Mouse (Mus musculus) spleen, adult 18-20 months (tissue): Measurements from ENCODE around the gene Col19a1.
A peak's percentile ranks its signal among the peaks of the same experiment; 100 is the strongest.

ENCODE experiments used
- DNase-seq, 2 experiments: peaks; one replicate each; pipeline ENCODE4 v3.0.0; 2022; ENCODE audit warnings: mixed read lengths in 2 of 2

Gene Col19a1

DNA sequence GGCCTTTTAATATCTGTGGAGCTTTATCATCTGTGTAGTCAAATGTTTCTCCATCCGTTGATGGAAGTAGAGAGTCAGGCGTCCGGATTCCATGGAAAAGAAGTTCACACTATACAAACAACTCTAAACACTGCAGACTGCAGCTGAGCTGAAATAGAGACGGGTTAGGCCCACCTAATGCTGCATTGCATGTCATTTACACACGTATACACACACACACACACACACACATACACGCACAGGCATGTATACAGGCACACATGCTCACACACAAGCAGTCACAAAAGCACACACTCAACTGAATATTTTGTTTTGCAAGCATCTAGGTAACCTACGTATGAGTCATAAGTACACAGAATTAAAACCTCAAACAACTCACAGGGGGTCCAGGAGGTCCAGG lies 284.2 kb downstream of the Col19a1 start:
- DNase-seq, result no peak

DNA sequence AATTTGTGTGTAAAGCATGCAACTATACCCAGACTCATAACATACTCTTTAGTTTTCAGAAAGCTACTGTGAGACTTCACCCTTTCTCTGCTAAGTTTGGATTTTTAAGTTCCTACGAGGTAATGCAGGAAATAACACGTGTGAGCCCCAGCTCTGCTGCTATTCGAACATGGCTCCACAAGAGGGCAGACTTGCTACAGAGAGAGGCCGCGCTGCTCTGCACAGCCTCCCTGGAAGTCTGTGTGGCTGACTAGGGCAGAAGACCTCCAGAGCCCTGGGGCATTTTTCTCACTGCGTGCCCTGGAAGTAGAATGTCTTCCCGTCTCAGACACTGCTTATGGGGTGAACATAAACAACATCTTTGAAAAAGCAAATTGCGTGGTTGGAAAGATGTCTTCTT lies 284.6 kb downstream of the Col19a1 start:
- DNase-seq, result peak in 1 of 2 experiments; percentile 19

DNA sequence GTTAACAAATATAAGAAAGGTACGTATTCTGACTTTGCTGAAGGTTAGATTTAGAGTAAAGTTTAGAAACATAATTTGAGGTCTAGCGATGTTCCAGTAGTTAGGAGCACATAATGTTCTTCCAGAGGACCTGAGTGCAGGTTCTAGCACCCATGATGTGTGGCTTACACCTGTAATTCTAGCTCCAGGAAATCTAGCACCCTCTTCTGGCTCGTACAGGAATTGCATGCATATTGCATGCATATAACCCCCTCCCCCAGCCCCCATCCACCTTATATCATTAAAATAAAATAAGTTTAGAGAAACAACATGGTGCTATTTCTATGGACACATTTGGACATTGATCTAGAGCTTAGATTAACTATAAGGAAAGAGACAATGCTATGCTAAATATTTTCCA lies 286.6 kb downstream of the Col19a1 start:
- no peak for DNase-seq

DNA sequence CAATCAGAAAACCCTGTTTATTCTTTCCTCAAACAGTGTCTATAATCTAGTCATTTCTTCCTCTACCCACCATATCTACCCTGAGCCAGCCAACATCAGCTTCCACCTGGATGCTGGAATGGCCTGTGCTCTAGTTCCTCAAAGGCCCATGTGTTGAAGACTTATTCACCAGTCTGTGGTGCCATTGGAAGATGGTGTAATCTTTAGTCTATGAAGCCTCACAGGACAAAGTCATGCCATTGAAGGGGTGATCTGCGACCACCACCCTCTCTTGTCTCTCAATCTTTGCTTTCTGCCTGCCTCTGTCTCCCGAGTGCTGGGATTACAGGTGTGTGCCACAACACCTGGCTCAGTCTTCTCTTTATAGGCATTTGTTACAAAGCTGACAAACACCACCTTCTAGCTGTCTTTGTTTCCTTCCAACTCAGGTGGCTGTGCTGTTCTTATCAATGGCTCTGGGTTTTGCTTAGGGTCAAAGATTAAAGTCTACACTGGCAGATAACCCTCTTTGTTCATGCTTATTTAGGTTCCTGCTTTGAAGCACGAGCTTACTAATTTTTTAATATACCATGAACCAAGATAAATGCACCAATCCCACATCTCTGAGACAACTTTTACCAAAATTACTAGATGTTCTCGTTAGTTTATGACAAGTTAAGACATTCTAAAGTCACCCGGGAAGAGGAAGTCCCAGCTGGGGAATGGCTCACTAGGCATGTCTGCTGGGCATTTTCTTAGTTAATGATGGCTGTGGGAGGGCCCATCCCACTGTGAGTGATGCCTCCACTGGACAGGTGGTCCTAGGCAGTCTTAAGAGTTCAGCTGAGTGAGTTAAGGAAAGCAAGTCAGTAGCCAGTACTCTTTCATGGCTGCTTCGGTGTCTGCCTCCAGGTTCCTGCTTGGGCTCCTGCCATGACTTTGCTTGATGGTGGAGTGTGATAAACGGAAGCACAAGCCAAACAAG lies 292.0 kb downstream of the Col19a1 start:
- no peak for DNase-seq

DNA sequence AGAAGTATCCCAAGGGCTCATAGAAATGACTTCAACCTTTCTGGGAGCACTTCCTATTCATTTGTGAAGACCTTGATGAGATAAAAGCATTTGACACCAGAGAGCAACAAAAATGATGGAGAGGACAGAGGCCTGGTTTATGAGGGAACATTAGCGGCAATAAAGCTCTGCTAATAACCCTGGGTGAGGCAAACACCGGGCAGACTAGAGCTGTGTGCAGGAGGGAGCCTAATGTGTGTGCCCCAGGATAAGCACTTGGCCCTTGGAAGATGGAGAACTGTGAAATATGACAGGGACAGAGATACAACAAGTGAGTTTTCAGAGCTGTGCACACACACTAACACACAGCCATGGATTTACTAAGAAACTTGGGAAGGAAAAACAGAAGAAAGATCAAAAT lies 294.8 kb downstream of the Col19a1 start:
- no peak for DNase-seq

DNA sequence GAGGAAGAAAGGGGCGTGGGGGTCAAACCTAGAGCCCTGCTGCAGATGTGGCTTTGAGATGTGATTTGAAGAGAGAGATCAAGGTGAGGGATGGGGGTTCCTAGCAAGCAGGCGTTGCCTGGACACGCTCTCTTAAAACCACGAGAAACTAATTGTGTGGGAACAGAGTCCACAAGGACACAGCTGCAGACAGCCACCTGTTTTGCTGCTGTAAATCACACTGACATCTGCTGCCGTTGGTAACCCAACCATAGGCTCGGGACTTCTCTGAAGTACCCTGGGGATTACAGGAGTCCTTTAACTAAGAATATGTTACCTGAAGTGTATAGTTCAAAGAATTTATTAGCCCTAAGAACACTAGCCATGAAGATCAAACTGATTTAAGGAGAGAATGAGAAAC lies 300.9 kb downstream of the Col19a1 start:
- DNase-seq, result no peak

DNA sequence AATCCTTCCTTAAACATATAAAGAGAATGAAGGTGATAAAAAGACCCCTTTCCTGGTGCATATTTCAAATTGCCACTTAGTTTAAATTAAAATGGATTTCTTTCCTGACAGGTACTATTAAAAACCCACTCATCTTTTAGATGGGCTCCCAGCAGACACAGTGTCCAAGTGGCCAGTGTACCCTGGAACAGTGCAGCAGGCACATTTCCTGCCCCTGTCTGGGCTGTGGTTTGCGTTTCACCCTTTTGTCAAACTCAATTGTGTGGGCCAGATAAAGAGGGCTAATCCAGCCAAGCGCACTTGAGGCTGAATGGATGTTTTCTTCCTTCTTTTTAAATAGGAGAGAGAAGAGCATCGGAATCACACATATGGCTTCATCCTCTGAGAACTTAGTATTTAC lies 320.2 kb downstream of the Col19a1 start:
- DNase-seq, result no peak

DNA sequence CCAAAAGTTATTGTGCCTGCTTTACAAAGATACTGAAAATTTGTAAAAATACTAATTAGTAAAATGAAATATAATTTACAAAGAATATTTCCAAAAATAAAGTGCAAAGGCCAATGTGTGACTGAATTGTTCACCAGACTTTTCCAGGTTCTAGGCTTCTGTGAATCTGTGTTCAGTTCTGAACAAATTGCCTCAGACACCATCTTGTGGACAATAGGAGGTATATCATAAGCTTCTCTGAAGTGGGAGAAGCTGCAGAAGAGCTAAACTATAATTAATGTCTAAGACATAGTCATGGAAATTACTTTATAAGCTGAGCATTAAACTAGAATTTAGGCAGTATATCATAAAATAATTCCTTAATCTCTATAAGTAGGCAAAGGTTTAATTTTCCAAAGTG lies 326.1 kb downstream of the Col19a1 start:
- no peak for DNase-seq

DNA sequence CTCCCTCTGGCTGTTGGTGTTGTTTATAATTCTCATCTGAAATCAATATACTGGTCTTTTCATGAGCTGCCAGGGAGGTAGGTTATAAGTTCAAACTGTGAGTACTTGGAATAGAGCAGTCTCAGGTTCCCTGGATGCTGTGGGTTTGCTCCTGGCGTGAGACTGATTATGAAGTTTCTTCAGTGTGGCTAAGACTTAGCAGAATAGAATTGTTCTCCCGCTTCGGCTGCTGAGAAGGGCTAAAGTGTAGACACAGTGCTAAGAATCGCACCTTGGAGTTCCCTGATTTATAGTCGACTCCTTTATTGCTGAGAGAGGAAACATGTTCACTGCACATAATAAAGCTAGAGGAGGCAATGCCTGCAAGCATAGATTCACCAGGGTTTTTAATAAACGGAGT lies 327.9 kb downstream of the Col19a1 start:
- no peak for DNase-seq

DNA sequence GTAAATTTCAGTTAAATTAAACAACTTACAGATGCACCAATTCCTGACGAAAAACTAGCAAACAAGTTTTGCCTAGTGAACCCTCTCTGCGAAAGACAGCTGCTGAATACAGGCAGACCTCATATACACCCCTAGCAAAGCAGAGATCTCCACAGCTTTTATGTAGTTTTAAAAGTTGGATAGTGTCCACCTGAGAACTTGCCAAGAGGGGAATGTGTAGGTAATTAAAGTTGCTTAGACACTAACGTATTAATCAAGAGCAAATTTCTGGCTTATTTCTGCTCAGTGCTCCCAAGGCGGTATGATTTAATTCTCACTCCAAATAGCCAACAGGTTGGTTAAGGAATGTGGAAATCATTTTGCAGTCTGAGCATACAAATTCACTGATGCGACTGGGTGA lies 329.3 kb downstream of the Col19a1 start:
- DNase-seq, result no peak

DNA sequence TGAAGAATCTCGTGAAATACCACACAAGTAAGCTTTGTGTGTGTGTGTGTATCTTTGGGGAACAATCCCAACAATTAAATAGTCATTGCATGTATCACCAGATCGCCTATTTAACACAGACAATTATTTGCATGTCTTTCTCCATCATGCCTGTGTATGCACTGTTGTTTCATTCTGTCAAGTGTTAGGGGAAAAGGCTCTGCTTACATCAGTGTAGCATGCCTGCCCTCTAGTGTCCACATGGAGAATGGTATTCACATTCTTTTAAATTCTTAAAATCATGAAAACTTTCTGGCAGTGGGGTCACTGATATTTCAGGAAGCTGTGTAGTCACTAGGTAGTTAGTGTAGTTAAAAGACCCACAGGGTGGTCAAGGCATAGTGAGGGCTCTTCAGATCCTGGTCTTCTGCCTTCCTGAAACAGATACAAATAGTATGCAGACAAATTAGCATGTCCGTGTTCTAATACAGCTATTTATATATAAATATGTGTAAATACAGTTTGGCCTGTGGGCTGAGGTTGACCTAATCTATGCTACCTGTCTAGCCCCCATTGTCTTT lies 338.1 kb downstream of the Col19a1 start:
- DNase-seq, result no peak

DNA sequence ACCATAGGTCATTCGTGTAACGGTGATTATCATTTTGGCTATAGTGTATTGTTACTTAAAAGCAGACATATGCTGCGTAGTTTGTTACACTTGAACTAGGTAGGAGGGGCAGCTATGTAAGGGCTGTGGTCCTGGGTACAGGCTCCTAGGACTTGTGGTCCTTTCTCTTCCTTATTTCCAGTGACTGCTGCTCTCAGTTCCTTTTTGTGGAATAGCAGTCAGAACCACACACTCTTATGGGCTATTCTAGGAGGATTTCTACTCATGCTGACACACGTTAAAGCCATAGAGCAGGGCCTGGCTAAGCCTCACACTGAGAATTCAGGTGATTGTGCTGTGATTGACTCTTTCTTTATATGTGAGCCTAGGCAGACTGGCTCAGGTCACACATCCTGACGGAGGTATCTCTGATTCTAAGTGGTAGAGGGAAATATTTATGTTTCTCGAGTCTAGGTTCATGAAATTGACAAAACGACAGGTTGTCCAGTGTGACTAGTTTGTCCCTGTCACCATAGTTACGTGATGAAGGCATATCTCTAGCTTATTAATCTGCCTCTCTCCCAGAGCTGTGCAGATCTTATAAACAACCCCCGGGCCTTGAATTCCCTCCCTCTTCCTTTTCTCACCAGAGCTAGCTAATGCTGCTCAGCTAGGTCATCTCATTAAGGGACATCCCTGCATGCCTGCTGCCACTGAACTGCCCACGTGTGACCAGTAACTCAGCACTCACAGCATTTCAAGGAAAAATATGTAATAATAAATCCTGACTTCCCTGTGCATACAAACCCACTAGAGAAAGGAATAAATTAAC lies 338.8 kb downstream of the Col19a1 start:
- no peak for DNase-seq

DNA sequence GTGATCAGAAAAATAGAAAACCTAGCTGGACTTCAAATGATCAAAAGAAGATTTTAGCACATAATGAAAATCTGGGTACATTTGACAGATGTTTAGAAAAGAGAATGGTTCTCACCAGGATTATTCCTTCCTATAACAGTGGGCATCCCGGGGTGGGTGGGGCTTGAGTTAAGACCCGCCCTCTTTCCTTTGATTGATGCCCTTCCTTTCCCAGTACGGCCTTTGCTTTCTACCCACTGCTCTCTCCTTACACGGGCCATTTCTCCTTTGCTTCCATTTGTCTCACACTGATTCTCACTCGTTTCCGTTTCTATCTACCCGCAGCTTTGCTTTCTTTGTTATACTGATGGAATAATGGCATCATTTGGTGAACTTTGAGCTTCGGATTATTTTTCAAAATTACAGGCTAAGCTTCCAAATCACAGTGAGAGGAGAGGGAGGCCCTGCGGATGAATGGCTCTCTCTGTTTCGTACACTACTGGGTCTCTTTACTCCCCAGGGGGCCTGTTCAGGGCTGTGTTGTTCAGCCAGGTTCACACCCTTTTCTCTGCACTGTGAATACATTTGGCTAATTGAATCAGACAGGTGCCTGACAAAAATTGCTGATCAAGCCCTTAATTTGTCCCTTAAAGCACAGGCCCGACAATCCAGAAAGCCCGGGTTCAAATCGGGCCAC lies 341.4 kb downstream of the Col19a1 start:
- no peak for DNase-seq

DNA sequence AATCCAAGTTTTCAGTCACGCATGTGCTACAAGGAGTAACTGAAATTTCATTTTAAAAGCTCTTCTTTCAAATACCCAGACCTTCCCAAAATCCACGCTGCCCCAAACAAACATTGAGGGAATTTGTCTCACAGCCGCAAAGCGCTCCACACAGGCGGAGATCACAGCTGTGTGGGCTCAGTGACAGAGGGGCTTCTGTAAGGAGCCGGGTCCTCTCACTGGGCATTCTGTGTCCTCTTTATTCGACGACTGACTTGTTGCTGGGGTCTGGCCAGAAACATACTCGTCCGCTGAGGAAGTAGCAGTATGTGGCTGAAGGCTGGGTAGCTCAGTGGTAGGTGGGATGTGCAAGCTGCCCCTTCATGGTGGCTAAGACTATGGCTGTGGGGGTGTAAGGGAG lies 342.3 kb downstream of the Col19a1 start:
- no peak for DNase-seq

DNA sequence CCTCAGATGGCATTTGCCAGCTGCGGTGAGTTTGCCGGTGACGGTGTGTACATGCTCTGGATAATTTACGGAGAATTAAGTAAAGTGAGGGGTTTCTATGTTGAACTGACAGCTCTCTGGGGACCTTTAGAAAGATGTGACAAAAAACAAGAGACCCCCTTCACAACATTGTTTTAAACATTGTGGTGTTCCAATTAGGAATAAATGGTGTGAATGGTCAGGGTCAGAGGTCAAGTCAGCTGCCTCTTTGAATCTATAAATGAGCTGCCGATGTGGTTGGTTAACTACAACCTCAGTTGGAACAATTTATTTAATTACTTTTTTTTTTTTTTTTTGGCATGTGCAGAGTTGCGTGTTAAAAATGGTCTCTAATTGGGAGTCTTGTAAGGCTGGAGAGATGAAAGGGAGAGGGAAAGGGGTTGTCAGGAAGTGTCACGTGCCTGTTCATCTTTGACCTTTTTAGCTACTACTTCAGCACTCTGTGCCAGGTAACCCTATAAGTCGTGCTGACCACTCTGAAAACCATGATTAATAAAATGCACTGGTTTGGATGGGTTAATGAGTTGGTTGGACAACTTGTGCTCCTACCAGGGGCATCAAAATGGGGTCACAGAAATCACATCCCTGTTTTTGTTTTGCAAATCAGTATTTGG lies 347.1 kb downstream of the Col19a1 start:
- DNase-seq, result no peak

DNA sequence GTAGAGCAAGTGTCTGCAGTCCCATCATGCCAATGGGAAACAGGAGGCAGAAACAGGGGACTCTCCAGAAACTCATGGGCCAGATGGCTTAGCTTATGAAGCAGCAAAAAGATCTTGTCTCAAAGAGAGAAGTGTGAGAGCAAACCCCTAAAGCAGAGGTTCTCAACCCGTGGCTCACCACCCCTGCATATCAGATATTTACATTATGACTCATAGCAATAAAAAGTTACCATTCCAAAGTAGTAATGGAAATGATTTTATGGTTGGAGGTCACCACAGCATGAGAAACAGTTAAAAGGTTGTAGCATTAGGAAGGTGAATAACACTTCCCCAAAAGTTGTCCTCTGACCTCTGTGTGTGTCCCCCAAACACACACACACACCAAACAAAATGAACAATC lies 350.9 kb downstream of the Col19a1 start:
- DNase-seq, result no peak

DNA sequence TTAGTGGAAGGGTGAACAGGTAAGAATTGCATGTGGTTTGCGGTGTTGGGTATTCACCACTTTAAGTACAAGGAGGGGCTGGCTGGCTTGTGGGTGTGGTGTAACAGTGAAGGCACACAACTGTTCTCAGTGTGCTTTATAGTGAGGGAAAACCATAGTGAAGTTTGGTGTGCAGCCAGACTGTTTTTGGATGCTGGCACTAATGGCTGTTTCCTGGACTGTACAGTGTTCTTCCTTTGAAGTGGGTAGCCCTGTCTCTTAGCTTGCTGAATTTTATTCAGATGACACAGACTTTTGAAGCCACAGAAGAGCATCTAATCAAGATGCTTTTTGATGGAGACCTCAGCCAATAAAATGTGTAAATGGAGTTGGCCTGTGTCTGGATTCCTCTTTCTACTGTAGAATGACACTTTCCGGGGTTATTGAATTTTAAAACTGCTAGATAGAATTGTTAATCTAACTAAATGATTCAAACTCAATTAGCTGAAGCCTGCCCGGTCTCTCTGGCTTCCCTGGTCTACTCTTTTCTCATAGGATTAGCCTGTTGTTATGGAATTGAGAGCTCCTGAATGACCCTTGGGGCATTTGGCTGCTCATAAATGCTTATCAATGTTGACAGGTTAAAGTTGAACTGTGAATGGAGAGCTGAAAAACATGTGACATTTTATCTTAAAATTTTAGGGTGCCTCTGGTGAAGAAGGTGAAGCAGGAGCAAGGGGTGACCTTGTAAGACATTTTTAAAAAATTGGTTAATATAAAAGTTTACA lies 355.6 kb downstream of the Col19a1 start:
- no peak for DNase-seq

DNA sequence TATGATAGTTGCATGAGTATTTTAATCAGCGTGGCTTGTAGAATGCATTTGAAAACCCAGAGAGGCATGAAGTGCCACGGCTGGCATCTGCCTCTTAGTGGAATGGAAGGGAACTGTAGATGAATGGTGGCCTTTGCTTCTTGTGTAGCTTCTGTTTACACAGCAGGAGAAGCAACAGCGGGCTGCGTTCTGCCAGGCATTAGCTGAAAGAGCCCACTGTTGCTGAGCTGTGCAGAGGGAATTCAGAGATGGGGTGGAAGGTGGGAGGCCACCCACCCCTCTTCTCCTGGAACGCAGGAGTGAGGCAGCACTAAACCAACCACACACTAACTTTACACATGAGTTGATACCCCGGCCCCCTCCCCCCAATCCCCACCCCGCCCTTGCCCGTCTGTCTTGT lies 356.8 kb downstream of the Col19a1 start:
- no peak for DNase-seq

DNA sequence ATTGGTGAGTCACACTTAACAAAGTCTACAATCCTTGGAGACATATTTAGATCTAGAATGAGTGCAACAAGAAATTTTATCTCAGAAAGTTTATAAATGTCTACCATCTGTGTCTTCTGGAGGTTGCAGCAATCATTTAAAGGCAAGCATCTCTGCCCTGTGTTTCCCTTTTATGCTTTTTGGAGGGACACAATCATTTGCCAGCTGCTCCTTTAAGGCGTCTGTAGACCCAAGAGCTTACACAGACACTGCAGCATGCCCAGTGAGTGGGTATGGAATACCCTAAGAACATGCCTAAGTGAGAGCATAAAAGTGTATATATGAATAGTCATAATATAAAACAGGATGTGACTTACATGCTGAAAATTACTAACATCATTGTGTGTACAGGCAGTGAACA lies 357.7 kb downstream of the Col19a1 start:
- DNase-seq, result no peak

DNA sequence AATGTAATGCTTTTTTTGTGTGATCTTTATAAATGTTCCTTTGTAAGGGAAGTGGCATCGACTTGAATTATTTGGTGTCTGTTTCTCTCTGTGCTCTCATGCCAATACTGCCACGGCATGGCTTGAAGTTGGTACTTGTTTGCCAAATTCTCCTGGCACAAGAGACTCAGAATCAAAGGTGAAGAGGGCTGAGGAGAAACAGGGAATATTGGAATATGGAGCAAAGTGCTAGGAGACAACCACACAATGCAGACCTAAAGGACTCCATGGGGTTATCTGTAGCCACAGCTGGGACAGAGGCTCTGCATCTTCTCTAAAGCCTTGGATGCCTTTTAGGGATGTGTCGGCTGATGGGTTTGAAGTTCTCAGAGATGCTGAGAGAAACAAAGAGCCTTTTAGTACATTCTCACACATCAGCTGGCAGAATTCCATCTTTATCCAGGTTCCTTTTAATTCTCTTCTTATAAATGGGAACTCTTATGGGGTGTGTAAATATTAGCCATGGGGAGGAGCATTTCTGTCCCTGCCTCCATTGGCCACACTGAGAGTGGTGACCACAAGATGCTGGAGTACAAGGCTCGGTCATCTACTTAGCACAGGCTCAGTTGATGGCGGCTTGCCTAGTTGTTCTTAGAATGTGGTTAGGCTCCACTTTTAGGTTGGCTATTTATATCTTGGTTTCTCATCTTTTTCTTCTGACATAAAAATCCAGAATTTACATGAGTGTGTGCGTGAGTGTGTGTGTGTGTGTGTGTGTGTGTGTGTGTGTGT lies 360.1 kb downstream of the Col19a1 start:
- no peak for DNase-seq
